Mouse (Mus musculus) neural tube, embryonic 14.5 days (tissue): ENCODE results near the gene Itpkc. TPM values are rescaled to one million over a fixed set of nuclear protein-coding genes. Genes with fewer than 3 reads are reported as not detected.
A peak's percentile ranks its signal among the peaks of the same experiment; 100 is the strongest.

ENCODE experiments used
- ATAC-seq: fragments of 200-750 bp; cut with Nextera tagmentation; 2 replicates; pipeline ENCODE4 v1.8.0; 2017; ENCODE audit warnings: low read depth, mild to moderate bottlenecking, moderate TSS enrichment, moderate library complexity
- H3K27ac ChIP-seq: fragments of 300-500 bp; sonication (generic); 2 replicates; pipeline ENCODE4 v1.5.1; 2014; ENCODE audit warnings: low read depth, mild to moderate bottlenecking, control low read depth, low read length, moderate library complexity, mixed read lengths
- H3K27me3 ChIP-seq: fragments of 300-500 bp; sonication (generic); 2 replicates; pipeline ENCODE4 v1.6.1; 2014; ENCODE audit warnings: low read length; ENCODE audit not compliant: control insufficient read depth, insufficient read depth
- H3K36me3 ChIP-seq: fragments of 300-500 bp; sonication (generic); 2 replicates; pipeline ENCODE4 v1.6.1; 2014; ENCODE audit warnings: low read length, mixed read lengths; ENCODE audit not compliant: control insufficient read depth, insufficient read depth
- H3K4me1 ChIP-seq: fragments of 300-500 bp; sonication (generic); 2 replicates; pipeline ENCODE4 v1.6.1; 2014; ENCODE audit warnings: low read length; ENCODE audit not compliant: control insufficient read depth, insufficient read depth
- H3K4me2 ChIP-seq: fragments of 300-500 bp; sonication (generic); 2 replicates; pipeline ENCODE4 v1.6.1; 2014; ENCODE audit warnings: mild to moderate bottlenecking, low read depth, low read length, control low read depth
- H3K4me3 ChIP-seq: fragments of 300-500 bp; sonication (generic); 2 replicates; pipeline ENCODE4 v1.5.1; 2014; ENCODE audit warnings: low read depth, low read length, control low read depth, mixed read lengths
- H3K9ac ChIP-seq: fragments of 300-500 bp; sonication (generic); replicated peaks from 2 replicates; pipeline ENCODE4 v1.6.1; 2014; ENCODE audit warnings: low read depth, mild to moderate bottlenecking, control low read depth, low read length, mixed read lengths
- H3K9me3 ChIP-seq: fragments of 300-500 bp; sonication (generic); 2 replicates; pipeline ENCODE4 v1.6.1; 2016; ENCODE audit warnings: low read length; ENCODE audit not compliant: control insufficient read depth
- WGBS: fragments of 180-500 bp; shearing (Covaris S2); extraction: QIAGEN DNeasy Blood & Tissue Kit; methylation state at CpG from one replicate; pipeline ENCODE4 v1.1.7; 2014; 5-methylcytosine and 5-hydroxymethylcytosine counted together
- polyA plus RNA-seq: library from polyadenylated mRNA; unstranded; fragments of >200 nt; fragmentation: Nextera tagmentation; extraction: Ambion mirVana; gene quantifications from 2 replicates; pipeline ENCODE4 v1.2.1, GENCODE M21; 2014

Gene Itpkc
- polyA plus RNA-seq, 1 experiment from 2014 or later, result 6.6 TPM

GRCm38 (mm10) chr7:27260856-27261255 lies 32.4 kb upstream of the Itpkc start:
- Histone ChIP-seq H3K27me3 (no peaks in the 10 kb centered on the region), H3K9me3 (no peaks in the 10 kb centered on the region), H3K4me1 (peaks cover 21% of the 10 kb centered on the region), H3K27ac (no peak overlapping the region), H3K9ac (0 out of 2 replicates have a peak overlapping the region, but pooled peaks have one; percentile 34), H3K4me3 (peak overlapping the region; percentile 79), H3K4me2 (peak overlapping the region; percentile 96), H3K36me3 (peaks cover 30% of the 10 kb centered on the region)
- 37% methylated on average over 7 of the region's 7 CpGs for WGBS
- no peak for ATAC-seq

- ATAC-seq, result 0 out of 2 replicates have a peak, but pooled peaks have one; percentile 0
- H3K4me1 ChIP-seq, result peaks cover 21% of the 10 kb centered on the region
- WGBS, result 22% methylated on average over 5 of the region's 5 CpGs
- H3K27me3 ChIP-seq, result no peaks in the 10 kb centered on the region
- no peaks in the 10 kb centered on the region for H3K9me3 ChIP-seq
- peak overlapping the region; percentile 94 for H3K27ac ChIP-seq
- H3K36me3 ChIP-seq, result peaks cover 23% of the 10 kb centered on the region
- peak overlapping the region; percentile 79 for H3K4me3 ChIP-seq
- peak overlapping the region; percentile 96 for H3K4me2 ChIP-seq
- peak overlapping the region; percentile 90 for H3K9ac ChIP-seq
These were observed 31.3 kb upstream of the Itpkc start for GRCm38 (mm10) chr7:27259771-27260170.

- peaks cover 18% of the 10 kb centered on the region for H3K36me3 ChIP-seq
- H3K27ac ChIP-seq, result peak overlapping the region; percentile 94
- WGBS, result under 1% methylated on average over 9 of the region's 9 CpGs
- peak; percentile 13; the same call in 1 of the 2 replicates for ATAC-seq
- H3K4me2 ChIP-seq, result peak overlapping the region; percentile 96
- peak overlapping the region; percentile 90 for H3K9ac ChIP-seq
- no peaks in the 10 kb centered on the region for H3K27me3 ChIP-seq
- no peaks in the 10 kb centered on the region for H3K9me3 ChIP-seq
- H3K4me3 ChIP-seq, result peak overlapping the region; percentile 79
- peaks cover 21% of the 10 kb centered on the region for H3K4me1 ChIP-seq
These were observed 30.8 kb upstream of the Itpkc start for GRCm38 (mm10) chr7:27259271-27259721.

GRCm38 (mm10) chr7:27258205-27258899 lies 29.9 kb upstream of the Itpkc start, which contains the start of gene Numbl:
TSS of gene Numbl (plus strand) at chr7:27258433.
- Histone ChIP-seq H3K36me3 (peaks cover 11% of the 10 kb centered on the region; the same call in 1 of the 2 replicates), H3K4me2 (peak within 1 kb of the TSS; percentile 96), H3K4me1 (peaks cover 21% of the 10 kb centered on the region), H3K27me3 (no peaks in the 10 kb centered on the region), H3K27ac (peak within 1 kb of the TSS; percentile 94), H3K9ac (peak within 1 kb of the TSS; percentile 90), H3K9me3 (no peaks in the 10 kb centered on the region), H3K4me3 (peak within 1 kb of the TSS; percentile 79)
- under 1% methylated on average over 41 of the region's 47 CpGs for WGBS
- ATAC-seq, result peak; percentile 73

GRCm38 (mm10) chr7:27257852-27258204 lies 29.4 kb upstream of the Itpkc start:
- peak overlapping the region; percentile 94 for H3K27ac ChIP-seq
- 0 out of 2 replicates have a peak overlapping the region, but pooled peaks have one; percentile 90 for H3K9ac ChIP-seq
- H3K36me3 ChIP-seq, result peaks cover 6% of the 10 kb centered on the region; the same call in 1 of the 2 replicates
- WGBS, result 0% methylated on average over 4 of the region's 6 CpGs
- H3K9me3 ChIP-seq, result no peaks in the 10 kb centered on the region
- H3K27me3 ChIP-seq, result no peaks in the 10 kb centered on the region
- peak overlapping the region; percentile 96 for H3K4me2 ChIP-seq
- no peak; the same call in 1 of the 2 replicates for ATAC-seq
- peaks cover 21% of the 10 kb centered on the region for H3K4me1 ChIP-seq
- H3K4me3 ChIP-seq, result peak overlapping the region; percentile 79

- no peaks in the 10 kb centered on the region for H3K27me3 ChIP-seq
- 6% methylated on average over 27 of the region's 27 CpGs for WGBS
- H3K4me3 ChIP-seq, result no peak overlapping the region
- no peaks in the 10 kb centered on the region for H3K9me3 ChIP-seq
- ATAC-seq, result peak; percentile 16; the same call in 1 of the 2 replicates
- peaks cover 21% of the 10 kb centered on the region for H3K4me1 ChIP-seq
- H3K4me2 ChIP-seq, result peak overlapping the region; percentile 96
- H3K36me3 ChIP-seq, result no peaks in the 10 kb centered on the region
- H3K9ac ChIP-seq, result no peak overlapping the region
- peak overlapping the region; percentile 94 for H3K27ac ChIP-seq
These were observed 28.8 kb upstream of the Itpkc start for GRCm38 (mm10) chr7:27257046-27257851.

GRCm38 (mm10) chr7:27255721-27256120 lies 27.3 kb upstream of the Itpkc start:
- Histone ChIP-seq H3K27ac (no peak overlapping the region), H3K9ac (no peak overlapping the region), H3K4me3 (no peak overlapping the region), H3K27me3 (no peaks in the 10 kb centered on the region), H3K36me3 (no peaks in the 10 kb centered on the region), H3K9me3 (no peaks in the 10 kb centered on the region), H3K4me2 (no peak overlapping the region), H3K4me1 (peaks cover 8% of the 10 kb centered on the region)
- 70% methylated on average over 3 of the region's 3 CpGs for WGBS
- ATAC-seq, result no peak

GRCm38 (mm10) chr7:27251946-27252345 lies 23.5 kb upstream of the Itpkc start:
- Histone ChIP-seq H3K27me3 (no peaks in the 10 kb centered on the region), H3K4me1 (no peaks in the 10 kb centered on the region), H3K4me2 (no peak overlapping the region), H3K36me3 (0 out of 2 replicates have a peak, but pooled peaks cover 2% of the 10 kb centered on the region), H3K9ac (no peak overlapping the region), H3K4me3 (no peak overlapping the region), H3K9me3 (no peaks in the 10 kb centered on the region), H3K27ac (no peak overlapping the region)
- 82% methylated on average over 6 of the region's 6 CpGs for WGBS
- ATAC-seq, result no peak
